Mouse (Mus musculus) MEL (cell line): ENCODE data around the gene Helz.

ENCODE experiments used
- CTCF ChIP-seq, 3 experiments: IDR thresholded peaks in 2 of 3; conservative IDR thresholded peaks in 1 of 3; 2 replicates each; pipeline ENCODE4 v1.5.1; 2011 to 2012; ENCODE audit warnings: low read length in 3 of 3, low read depth in 2 of 3, mild to moderate bottlenecking in 2 of 3, improper control_type of control experiment in 1 of 3, inconsistent platforms in 1 of 3, mixed read lengths in 1 of 3, moderate library complexity in 1 of 3; ENCODE audit not compliant: control insufficient read depth in 1 of 3, insufficient read depth in 1 of 3, poor library complexity in 1 of 3, severe bottlenecking in 1 of 3
- EP300 ChIP-seq, 2 experiments: IDR thresholded peaks; 2 replicates each; pipeline ENCODE4 v1.6.1; 2011; ENCODE audit warnings: improper control_type of control experiment in 2 of 2, low read length in 2 of 2, low read depth in 1 of 2, mild to moderate bottlenecking in 1 of 2
- GATA1 ChIP-seq: IDR thresholded peaks from 2 replicates; pipeline ENCODE4 v1.6.1; 2011; ENCODE audit warnings: low read depth, low read length, improper control_type of control experiment
- JUND ChIP-seq: IDR thresholded peaks from 2 replicates; pipeline ENCODE4 v1.6.1; 2011; ENCODE audit warnings: low read depth, mild to moderate bottlenecking, improper control_type of control experiment, low read length
- MAFK ChIP-seq: IDR thresholded peaks from 2 replicates; pipeline ENCODE4 v1.6.1; 2011; ENCODE audit warnings: low read depth, mild to moderate bottlenecking, low read length, improper control_type of control experiment, borderline replicate concordance
- POLR2A ChIP-seq, 2 experiments: IDR thresholded peaks; 2 replicates each; pipeline ENCODE4 v1.6.1; 2011 to 2012; ENCODE audit warnings: low read length in 2 of 2, mild to moderate bottlenecking in 2 of 2, control low read depth in 1 of 2, improper control_type of control experiment in 1 of 2, low read depth in 1 of 2, moderate library complexity in 1 of 2; ENCODE audit not compliant: control insufficient read depth in 1 of 2, insufficient read depth in 1 of 2, poor library complexity in 1 of 2
- POLR2AphosphoS5 ChIP-seq: IDR thresholded peaks from 2 replicates; pipeline ENCODE4 v1.6.1; 2012; ENCODE audit warnings: low read depth, borderline replicate concordance, mild to moderate bottlenecking, inconsistent platforms, low read length, moderate library complexity, mixed read lengths
- RAD21 ChIP-seq: IDR thresholded peaks from 2 replicates; pipeline ENCODE4 v1.6.1; 2011; ENCODE audit warnings: mild to moderate bottlenecking, low read depth, low read length, improper control_type of control experiment
- RCOR1 ChIP-seq: IDR thresholded peaks from 2 replicates; pipeline ENCODE4 v1.6.1; 2012; ENCODE audit warnings: low read depth, mild to moderate bottlenecking, inconsistent platforms, low read length, improper control_type of control experiment
- SMC3 ChIP-seq: IDR thresholded peaks from 2 replicates; pipeline ENCODE4 v1.6.1; 2011; ENCODE audit warnings: low read depth, low read length, improper control_type of control experiment
- TAL1 ChIP-seq: IDR thresholded peaks from 2 replicates; pipeline ENCODE4 v1.6.1; 2012; ENCODE audit warnings: mild to moderate bottlenecking, inconsistent platforms, low read length, moderate library complexity, mixed read lengths
- TBP ChIP-seq: IDR thresholded peaks from 2 replicates; pipeline ENCODE4 v1.8.0; 2011; ENCODE audit warnings: low read depth, low read length, improper control_type of control experiment
- ZKSCAN1 ChIP-seq: IDR thresholded peaks from 2 replicates; pipeline ENCODE4 v1.6.1; 2012; ENCODE audit warnings: low read depth, mild to moderate bottlenecking, inconsistent platforms, low read length, improper control_type of control experiment, moderate library complexity

DNA sequence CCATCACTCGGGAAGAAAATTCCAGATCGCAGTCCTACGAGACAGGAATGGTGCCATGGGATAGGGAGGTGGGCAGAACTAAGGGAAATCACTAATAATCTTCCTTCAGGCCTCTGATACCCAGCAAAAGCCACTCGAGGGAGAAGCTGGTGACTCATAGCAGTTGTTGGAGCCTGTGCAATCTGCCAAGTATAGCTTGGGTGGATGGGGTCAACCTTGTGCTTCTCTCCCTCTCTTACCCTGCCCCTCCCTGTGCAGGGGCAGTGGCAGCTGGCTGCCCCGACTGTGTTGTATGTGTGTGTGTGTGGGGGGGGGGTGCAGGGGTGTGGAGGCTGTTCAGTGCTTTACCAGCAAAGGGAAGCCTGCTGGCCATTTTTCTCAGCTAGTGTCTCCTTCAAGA is 183.8 kb downstream of the Helz start:
- TF ChIP-seq CTCF (IDR thresholded peaks at IDR 0.05 in 2 of 3, conservative IDR thresholded peaks at IDR 0.05 in 1 of 3; ENCODE audit: control insufficient read depth in 1 of 3, insufficient read depth in 1 of 3, low read depth in 2 of 3, low read length in 3 of 3, poor library complexity in 1 of 3, severe bottlenecking in 1 of 3) (no peak), TAL1 (no peak), GATA1 (no peak), RCOR1 (no peak), SMC3 (no peak), POLR2A (IDR thresholded peaks at IDR 0.05; ENCODE audit: control insufficient read depth in 1 of 2, insufficient read depth in 1 of 2, low read depth in 1 of 2, low read length in 2 of 2, poor library complexity in 1 of 2) (no peak), POLR2AphosphoS5 (no peak), TBP (no peak), RAD21 (no peak), JUND (no peak), MAFK (no peak), EP300 (IDR thresholded peaks at IDR 0.05; ENCODE audit: low read depth in 1 of 2, low read length in 2 of 2) (no peak), ZKSCAN1 (no peak)
